In the genomic region with DNA sequence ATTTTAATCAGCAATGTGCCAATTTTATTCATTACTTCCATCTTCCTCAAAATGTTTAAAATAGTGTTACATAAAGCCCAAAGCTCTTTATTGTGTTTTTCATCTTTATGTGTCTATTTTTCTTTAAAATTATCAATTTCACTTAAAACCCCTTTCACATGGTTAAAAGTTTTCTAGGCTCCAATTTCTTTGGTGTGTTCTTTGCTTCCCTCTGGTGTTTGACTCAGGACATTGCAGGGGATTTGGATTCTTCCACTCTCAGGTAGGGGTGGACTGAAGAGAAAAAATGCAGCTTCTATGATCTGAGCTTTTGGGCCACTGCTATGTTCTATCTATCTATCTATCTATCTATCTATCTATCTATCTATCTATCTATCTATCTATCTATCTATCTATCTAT, we compare ENCODE assay signal across 8 mouse cellular contexts. TPM values are rescaled to one million over a fixed set of nuclear protein-coding genes. Genes with fewer than 3 reads are reported as not detected.
DNase-seq lines count a peak whose midpoint lies in the region; ATAC-seq and TF ChIP-seq lines count a peak whose summit lies in the region.

No protein-coding gene starts in this region.

- no peaks in the 10 kb centered on the region for H3K4me1 ChIP-seq in hindbrain, embryonic 11.5 days (replicated peaks; ENCODE audit: control insufficient read depth, insufficient read depth, low read length)
- H3K4me1 ChIP-seq in hindbrain, embryonic 10.5 days (replicated peaks): no peaks in the 10 kb centered on the region
- H3K4me1 ChIP-seq in limb, embryonic 14.5 days (ENCODE audit: control insufficient read depth, insufficient read depth, low read length): no peaks in the 10 kb centered on the region

- no peak overlapping the region for H3K4me2 ChIP-seq in hindbrain, embryonic 11.5 days (replicated peaks; ENCODE audit: low read depth, low read length)
- H3K4me2 ChIP-seq in limb, embryonic 14.5 days (replicated peaks; ENCODE audit: low read depth, low read length, severe bottlenecking): no peak overlapping the region

- peak; percentile 70 for TF ChIP-seq CTCF in Patski (IDR thresholded peaks at IDR 0.05)

- H3K4me3 ChIP-seq in hindbrain, embryonic 11.5 days (ENCODE audit: low read depth, low read length): no peak overlapping the region
- no peak overlapping the region for H3K4me3 ChIP-seq in hindbrain, embryonic 10.5 days
- H3K4me3 ChIP-seq in limb, embryonic 14.5 days (replicated peaks; ENCODE audit: low read length): no peak overlapping the region

- no peaks in the 10 kb centered on the region; the same call in 1 of the 2 replicates for H3K9me3 ChIP-seq in hindbrain, embryonic 11.5 days (ENCODE audit: control insufficient read depth, low read length)
- H3K9me3 ChIP-seq in hindbrain, embryonic 10.5 days: peaks cover 15% of the 10 kb centered on the region
- peaks cover 12% of the 10 kb centered on the region; the same call in 1 of the 2 replicates for H3K9me3 ChIP-seq in limb, embryonic 14.5 days (ENCODE audit: control insufficient read depth, low read length)

- peak; percentile 74 for DNase-seq in hindbrain, embryonic 11.5 days (ENCODE audit: low spot score)
- no peak for DNase-seq in hindbrain, embryonic 10.5 days (ENCODE audit: low spot score)
- DNase-seq in B cell, adult 2 months: peak; percentile 50 to 60
- no peak for DNase-seq in Patski (ENCODE audit: low read depth, low spot score)
- peak; percentile 70 for DNase-seq in limb, embryonic 14.5 days (ENCODE audit: low spot score)
- no peak for DNase-seq in urinary bladder, postnatal 4 days (ENCODE audit: low spot score in 2 of 2)
- no peak for DNase-seq in layer of hippocampus, adult 9-10 months (ENCODE audit: low spot score)

- no peak for TF ChIP-seq POLR2A in limb, embryonic 14.5 days (IDR thresholded peaks at IDR 0.05; ENCODE audit: borderline replicate concordance, extremely low read depth, insufficient read depth, insufficient read length)

- H3K9ac ChIP-seq in hindbrain, embryonic 11.5 days (ENCODE audit: low read depth, low read length): no peak overlapping the region
- H3K9ac ChIP-seq in limb, embryonic 14.5 days (ENCODE audit: low read depth, low read length, severe bottlenecking): no peak overlapping the region

- POLR2A ChIA-PET in Patski (lab: Charles Lee): interaction anchor here (0.6 to 2.4 kb wide), 5 partner anchors 11 to 91 kb away, joined by 3 to 14 read pairs (median 4); a partner anchor contains a TSS

- in situ Hi-C loops in Patski (cut with MboI; ENCODE audit: low pct_unique_long_range_greater_than_20kb): no loop called here

- no peaks in the 10 kb centered on the region for H3K27me3 ChIP-seq in hindbrain, embryonic 11.5 days (ENCODE audit: control insufficient read depth, insufficient read depth, low read length)
- H3K27me3 ChIP-seq in hindbrain, embryonic 10.5 days (ENCODE audit: insufficient read depth, poor library complexity, severe bottlenecking): no peaks in the 10 kb centered on the region
- no peaks in the 10 kb centered on the region for H3K27me3 ChIP-seq in Patski
- no peaks in the 10 kb centered on the region for H3K27me3 ChIP-seq in limb, embryonic 14.5 days (ENCODE audit: control insufficient read depth, insufficient read depth, low read length)

- ATAC-seq in hindbrain, embryonic 11.5 days (ENCODE audit: low FRiP score): no peak
- ATAC-seq in Patski: no peak
- no peak for ATAC-seq in limb, embryonic 14.5 days (ENCODE audit: low FRiP score, low read depth)
- ATAC-seq in megakaryocyte, adult 5-6 weeks (ENCODE audit: poor library complexity, severe bottlenecking): no peak

- CTCF ChIA-PET in Patski (lab: Charles Lee): interaction anchor here (0.8 to 2.5 kb wide), 17 partner anchors 9 to 109 kb away, joined by 3 to 22 read pairs (median 5); a partner anchor contains a TSS

- H3K27ac ChIP-seq in hindbrain, embryonic 11.5 days (ENCODE audit: low read depth, low read length): no peak overlapping the region
- no peak overlapping the region for H3K27ac ChIP-seq in hindbrain, embryonic 10.5 days
- H3K27ac ChIP-seq in limb, embryonic 14.5 days (replicated peaks; ENCODE audit: low read depth, low read length): no peak overlapping the region

- H3K36me3 ChIP-seq in hindbrain, embryonic 11.5 days (ENCODE audit: control insufficient read depth, insufficient read depth, low read length): no peaks in the 10 kb centered on the region
- no peaks in the 10 kb centered on the region for H3K36me3 ChIP-seq in hindbrain, embryonic 10.5 days
- no peaks in the 10 kb centered on the region for H3K36me3 ChIP-seq in limb, embryonic 14.5 days (ENCODE audit: control insufficient read depth, insufficient read depth, low read length)

RNA-seq across cellular contexts. Expression of a gene that starts 9.5 kb away (rescaled TPM):
- 15.3 and 15.6 TPM in 2 replicates for polyA plus RNA-seq in hindbrain, embryonic 11.5 days (2014; fragmentation: Nextera tagmentation; extraction: Ambion mirVana)
- 15.9 and 17.5 TPM in 2 replicates for polyA plus RNA-seq in hindbrain, embryonic 10.5 days (2016; fragmentation: Nextera tagmentation; extraction: Ambion mirVana)
- 19.2 TPM for polyA plus RNA-seq in Patski (2021)
- polyA plus RNA-seq in limb, embryonic 14.5 days (2012; rRNA removed): 18.5 and 24.7 TPM in 2 replicates
- 20.9 and 22.6 TPM in 2 replicates for polyA plus RNA-seq in limb, embryonic 14.5 days (2014; fragmentation: Nextera tagmentation; extraction: Ambion mirVana)
- 2.3 and 4.1 TPM in 2 replicates for total RNA-seq in megakaryocyte, adult 5-6 weeks (2015)
- 2.9 and 4.0 TPM in 2 replicates for total RNA-seq in megakaryocyte, adult 5-6 weeks (2017)

RNA-seq across cellular contexts. Expression of a gene that starts 16.4 kb away (rescaled TPM):
- 62.1 and 65.9 TPM in 2 replicates for polyA plus RNA-seq in hindbrain, embryonic 11.5 days (2014; fragmentation: Nextera tagmentation; extraction: Ambion mirVana)
- polyA plus RNA-seq in hindbrain, embryonic 10.5 days (2016; fragmentation: Nextera tagmentation; extraction: Ambion mirVana): 79.7 and 87.6 TPM in 2 replicates
- polyA plus RNA-seq in Patski (2021): 31.6 TPM
- polyA plus RNA-seq in limb, embryonic 14.5 days (2012; rRNA removed): 69.1 and 73.7 TPM in 2 replicates
- polyA plus RNA-seq in limb, embryonic 14.5 days (2014; fragmentation: Nextera tagmentation; extraction: Ambion mirVana): 75.6 and 79.9 TPM in 2 replicates
- 5.4 and 5.5 TPM in 2 replicates for total RNA-seq in megakaryocyte, adult 5-6 weeks (2015)
- 8.5 and 11.7 TPM in 2 replicates for total RNA-seq in megakaryocyte, adult 5-6 weeks (2017)

RNA-seq across cellular contexts. Expression of a gene that starts 28.3 kb away (rescaled TPM):
- 16.3 and 20.6 TPM in 2 replicates for polyA plus RNA-seq in hindbrain, embryonic 11.5 days (2014; fragmentation: Nextera tagmentation; extraction: Ambion mirVana)
- 6.9 and 10.2 TPM in 2 replicates for polyA plus RNA-seq in hindbrain, embryonic 10.5 days (2016; fragmentation: Nextera tagmentation; extraction: Ambion mirVana)
- 37.9 TPM for polyA plus RNA-seq in Patski (2021)
- 49.9 and 62.9 TPM in 2 replicates for polyA plus RNA-seq in limb, embryonic 14.5 days (2012; rRNA removed)
- 10.4 and 10.7 TPM in 2 replicates for polyA plus RNA-seq in limb, embryonic 14.5 days (2014; fragmentation: Nextera tagmentation; extraction: Ambion mirVana)
- total RNA-seq in megakaryocyte, adult 5-6 weeks (2015): 21.2 and 25.8 TPM in 2 replicates
- 36.5 and 50.0 TPM in 2 replicates for total RNA-seq in megakaryocyte, adult 5-6 weeks (2017)

RNA-seq across cellular contexts. Expression of a gene that starts 37.4 kb away (rescaled TPM):
- polyA plus RNA-seq in hindbrain, embryonic 11.5 days (2014; fragmentation: Nextera tagmentation; extraction: Ambion mirVana): 6.5 and 9.3 TPM in 2 replicates
- 6.5 and 8.7 TPM in 2 replicates for polyA plus RNA-seq in hindbrain, embryonic 10.5 days (2016; fragmentation: Nextera tagmentation; extraction: Ambion mirVana)
- polyA plus RNA-seq in Patski (2021): 26.5 TPM
- 60.3 and 79.9 TPM in 2 replicates for polyA plus RNA-seq in limb, embryonic 14.5 days (2012; rRNA removed)
- 9.7 and 11.0 TPM in 2 replicates for polyA plus RNA-seq in limb, embryonic 14.5 days (2014; fragmentation: Nextera tagmentation; extraction: Ambion mirVana)
- 10.1 and 11.7 TPM in 2 replicates for total RNA-seq in megakaryocyte, adult 5-6 weeks (2015)
- total RNA-seq in megakaryocyte, adult 5-6 weeks (2017): 8.7 and 10.7 TPM in 2 replicates

RNA-seq across cellular contexts. Expression of a gene that starts 43.8 kb away (rescaled TPM):
- polyA plus RNA-seq in hindbrain, embryonic 11.5 days (2014; fragmentation: Nextera tagmentation; extraction: Ambion mirVana): 9.4 and 10.0 TPM in 2 replicates
- polyA plus RNA-seq in hindbrain, embryonic 10.5 days (2016; fragmentation: Nextera tagmentation; extraction: Ambion mirVana): 9.0 and 11.4 TPM in 2 replicates
- 14.8 TPM for polyA plus RNA-seq in Patski (2021)
- polyA plus RNA-seq in limb, embryonic 14.5 days (2012; rRNA removed): 24.5 and 30.3 TPM in 2 replicates
- polyA plus RNA-seq in limb, embryonic 14.5 days (2014; fragmentation: Nextera tagmentation; extraction: Ambion mirVana): 10.2 and 10.3 TPM in 2 replicates
- 1.5 and 2.3 TPM in 2 replicates for total RNA-seq in megakaryocyte, adult 5-6 weeks (2015)
- 3.3 and 5.0 TPM in 2 replicates for total RNA-seq in megakaryocyte, adult 5-6 weeks (2017)

Comparison
In these comparisons a context has a peak if more than half of its experiments do, and no peak if none do; other contexts are left out.
1. DNase-seq: peak in hindbrain, embryonic 11.5 days (single experiment), B cell, adult 2 months (2 of 2) and limb, embryonic 14.5 days (single experiment); none in hindbrain, embryonic 10.5 days (single experiment), Patski (single experiment), urinary bladder, postnatal 4 days (0 of 2) and layer of hippocampus, adult 9-10 months (single experiment).